Mouse (Mus musculus): Measurements from ENCODE around the gene Nav1.

DNA sequence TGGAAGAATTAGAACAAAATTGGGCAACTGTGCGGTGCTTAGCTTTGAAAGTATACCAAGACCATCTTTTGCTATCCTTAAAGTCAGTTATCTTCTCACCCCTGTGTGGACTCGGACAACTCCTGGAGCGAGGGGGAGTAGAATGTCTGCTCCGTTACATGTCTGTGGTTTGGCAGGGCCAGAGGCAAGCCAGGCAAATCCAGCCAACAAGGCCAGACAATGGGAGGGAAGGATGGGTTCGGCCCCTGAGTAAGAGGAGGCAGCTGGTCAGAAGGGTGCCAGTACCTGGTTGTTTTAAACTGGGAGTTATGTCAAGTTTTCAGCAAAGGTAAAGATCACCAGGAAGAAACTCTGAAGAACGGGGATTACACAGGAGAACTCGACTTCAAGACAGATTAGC is 121.9 kb downstream of the Nav1 start:
- TF ChIP-seq SRF (IDR thresholded peaks at IDR 0.05; ENCODE audit: control insufficient read depth, insufficient read length, low read depth) (no peak), E2F4 (IDR thresholded peaks at IDR 0.05; ENCODE audit: insufficient read depth) (no peak), MAX (IDR thresholded peaks at IDR 0.05; ENCODE audit: low read depth) (no peak), USF1 (IDR thresholded peaks at IDR 0.05; ENCODE audit: low read depth) (no peak)
